Mouse (Mus musculus) C2C12 (cell line): ENCODE results near the gene Atp6v1b1.

Experiments
- CEBPB ChIP-seq: IDR thresholded peaks from one replicate; pipeline ENCODE4 v1.6.1; 2011; ENCODE audit warnings: low read depth, mild to moderate bottlenecking, control low read depth, moderate library complexity
- CTCF ChIP-seq: IDR thresholded peaks from one replicate; pipeline ENCODE4 v1.5.1; 2011; ENCODE audit not compliant: control insufficient read depth, insufficient read depth, insufficient read length
- FOSL1 ChIP-seq: IDR thresholded peaks from one replicate; pipeline ENCODE4 v1.8.0; 2011; ENCODE audit warnings: mild to moderate bottlenecking, low read length; ENCODE audit not compliant: poor library complexity, insufficient read depth, severe bottlenecking
- MAX ChIP-seq: IDR thresholded peaks from one replicate; pipeline ENCODE4 v1.6.1; 2011; ENCODE audit warnings: mild to moderate bottlenecking, control low read depth
- MYOD1 ChIP-seq: IDR thresholded peaks from one replicate; pipeline ENCODE4 v1.6.1; 2011; ENCODE audit warnings: low read depth; ENCODE audit not compliant: control insufficient read depth, insufficient read length
- MYOG ChIP-seq: IDR thresholded peaks from one replicate; pipeline ENCODE4 v1.6.1; 2011; ENCODE audit not compliant: control insufficient read depth, insufficient read length; ENCODE audit errors: extremely low read depth
- USF1 ChIP-seq: IDR thresholded peaks from one replicate; pipeline ENCODE4 v1.6.1; 2011; ENCODE audit warnings: low read depth, mild to moderate bottlenecking, control low read depth, moderate library complexity

- TF ChIP-seq USF1 (no peak), CTCF (no peak), MYOD1 (no peak), MAX (no peak), CEBPB (no peak), MYOG (no peak), FOSL1 (no peak)
Observed at GRCm38 (mm10) chr6:83711725-83712475, 30.9 kb upstream of the Atp6v1b1 start.
